Mouse (Mus musculus): ENCODE results near the gene Bsnd. TPM values are rescaled to one million over a fixed set of nuclear protein-coding genes. Genes with fewer than 3 reads are reported as not detected.

Bsnd gene
- under 1 TPM in 1 of 4 experiments, not detected in 3; 0.09 TPM for total RNA-seq (2022)

DNA sequence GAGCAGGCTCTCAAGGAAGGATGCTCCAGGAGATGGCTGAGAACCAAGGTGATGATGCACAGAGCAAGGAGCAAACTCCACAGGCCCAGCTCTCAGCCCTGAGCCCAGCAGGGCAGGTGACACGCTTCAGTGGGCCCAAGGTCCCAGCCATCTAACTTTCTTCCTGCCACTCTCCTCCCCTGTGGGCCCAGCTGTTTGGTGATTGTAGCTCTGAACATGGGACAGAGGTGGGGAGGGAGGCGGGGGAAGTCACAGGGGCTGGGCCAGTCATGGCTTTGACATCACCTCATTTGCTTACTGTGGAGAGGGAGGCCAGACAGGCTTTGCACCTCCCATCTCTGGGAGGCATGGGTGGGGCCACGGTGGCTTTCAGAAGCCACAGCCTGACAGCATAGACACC, at the start of gene Bsnd:
TSS of gene Bsnd (minus strand) at position 168 of the 400 bp plus-strand sequence.
- DNase-seq (ENCODE audit: low spot score in 2 of 2): no peak

DNA sequence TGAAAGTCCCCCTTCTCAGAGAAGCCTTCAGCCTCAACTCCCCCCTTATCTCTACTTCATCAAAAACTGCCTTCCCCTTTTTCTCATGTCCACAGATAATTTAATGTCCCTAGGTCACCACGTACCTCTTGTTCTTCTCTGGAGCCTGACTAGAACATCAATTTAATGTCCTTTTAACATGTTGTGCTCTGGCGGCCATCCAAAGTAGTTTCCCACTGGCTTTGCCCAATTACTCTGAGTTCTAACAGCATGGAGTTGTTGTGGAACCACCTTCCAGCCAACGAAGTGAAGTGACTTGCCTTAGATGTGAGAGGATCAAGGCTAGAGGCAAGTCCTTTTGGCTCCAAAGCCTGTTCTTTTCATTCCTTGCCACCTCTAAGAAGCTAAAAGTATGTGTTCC, 49.4 kb upstream of the Bsnd start:
- no peak for DNase-seq (ENCODE audit: low spot score in 2 of 2)

DNA sequence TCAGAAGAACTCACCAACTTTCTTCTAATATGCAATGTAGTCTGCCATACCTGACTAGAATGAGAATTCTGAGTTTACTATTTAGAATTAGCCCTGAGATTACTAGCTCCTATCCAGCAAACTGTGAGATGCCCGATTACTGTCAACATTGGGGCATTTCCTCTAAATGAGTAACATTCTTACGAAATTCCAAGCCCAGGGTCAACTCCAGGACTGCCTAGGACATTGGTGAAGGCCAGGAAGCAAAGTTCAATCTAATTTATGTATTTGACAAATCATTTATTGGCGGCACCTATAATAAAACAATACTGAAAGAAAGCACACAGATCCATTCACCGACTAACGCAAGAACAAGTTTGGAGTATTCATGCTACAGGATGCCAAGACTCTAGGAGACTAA, 47.7 kb upstream of the Bsnd start:
- no peak for DNase-seq (ENCODE audit: low spot score in 2 of 2)

DNA sequence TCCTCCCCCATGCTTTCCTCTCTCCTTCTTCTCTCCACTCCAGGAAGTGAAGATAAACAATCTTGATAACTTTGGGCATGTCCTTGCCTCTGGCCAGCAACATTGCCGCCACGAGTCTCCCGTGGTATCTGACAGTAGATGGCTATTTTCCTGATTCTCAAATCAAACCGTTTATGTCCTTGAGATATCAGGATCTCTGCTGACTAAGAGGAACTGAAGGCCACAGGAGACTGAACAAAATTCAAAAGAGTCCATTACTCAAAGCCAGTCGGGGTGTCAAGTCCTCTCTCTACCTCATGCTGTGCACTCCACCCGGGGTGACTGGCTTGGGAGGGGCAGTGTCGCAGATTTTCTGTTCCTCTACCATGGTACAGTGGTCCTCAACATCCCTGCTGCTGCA, 42.2 kb upstream of the Bsnd start:
- DNase-seq (ENCODE audit: low spot score in 2 of 2): no peak

DNA sequence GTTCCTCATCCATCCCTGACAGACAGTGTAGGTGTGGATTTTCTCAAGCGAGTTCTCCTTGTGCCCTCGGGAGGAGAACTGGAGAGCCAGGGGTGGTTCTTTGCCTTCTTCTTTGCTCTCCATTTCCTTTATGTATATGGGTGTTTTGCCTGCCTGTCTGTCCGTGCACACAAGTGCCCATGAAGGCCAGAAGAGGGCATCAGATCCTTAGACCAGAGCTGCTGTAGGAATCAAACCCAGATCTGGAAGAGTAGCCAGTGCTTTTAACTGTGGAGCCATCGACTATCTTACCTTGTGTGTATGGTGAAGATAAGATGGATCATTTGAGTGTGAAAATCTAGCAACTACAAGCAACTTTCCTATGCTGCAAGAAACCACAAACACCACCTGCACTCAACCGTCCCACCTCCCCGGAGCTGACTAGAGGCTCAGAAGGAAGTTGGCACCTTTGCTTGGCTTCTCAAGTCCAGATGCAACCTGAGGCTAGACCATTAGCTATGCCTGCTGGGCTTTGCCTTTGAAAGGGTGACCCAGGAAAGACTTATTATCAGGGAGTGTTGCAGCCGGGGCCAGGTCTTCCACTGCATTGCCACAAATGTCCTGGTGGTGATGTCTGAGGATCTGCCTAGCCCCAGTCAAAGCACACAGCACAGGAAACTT, 41.5 kb upstream of the Bsnd start:
- no peak for DNase-seq (ENCODE audit: low spot score in 2 of 2)

DNA sequence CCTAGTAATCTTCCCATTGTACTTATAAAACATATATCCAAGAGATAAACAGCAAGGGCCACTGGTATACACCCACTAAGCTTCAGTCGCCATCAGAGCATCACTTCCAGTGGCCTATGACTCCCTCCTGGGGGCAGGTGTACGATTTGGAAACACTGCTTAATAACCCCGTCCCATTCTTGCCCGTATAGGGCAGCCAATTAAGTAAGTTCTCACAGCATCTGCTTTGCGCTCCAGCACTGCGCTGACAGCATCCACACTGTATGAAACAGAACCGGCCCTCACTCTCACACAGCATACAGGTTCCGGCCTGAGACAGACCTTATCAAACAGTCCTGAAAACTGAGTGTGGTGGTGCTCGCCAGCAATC, 38.0 kb upstream of the Bsnd start:
- DNase-seq (ENCODE audit: low spot score in 2 of 2): no peak

DNA sequence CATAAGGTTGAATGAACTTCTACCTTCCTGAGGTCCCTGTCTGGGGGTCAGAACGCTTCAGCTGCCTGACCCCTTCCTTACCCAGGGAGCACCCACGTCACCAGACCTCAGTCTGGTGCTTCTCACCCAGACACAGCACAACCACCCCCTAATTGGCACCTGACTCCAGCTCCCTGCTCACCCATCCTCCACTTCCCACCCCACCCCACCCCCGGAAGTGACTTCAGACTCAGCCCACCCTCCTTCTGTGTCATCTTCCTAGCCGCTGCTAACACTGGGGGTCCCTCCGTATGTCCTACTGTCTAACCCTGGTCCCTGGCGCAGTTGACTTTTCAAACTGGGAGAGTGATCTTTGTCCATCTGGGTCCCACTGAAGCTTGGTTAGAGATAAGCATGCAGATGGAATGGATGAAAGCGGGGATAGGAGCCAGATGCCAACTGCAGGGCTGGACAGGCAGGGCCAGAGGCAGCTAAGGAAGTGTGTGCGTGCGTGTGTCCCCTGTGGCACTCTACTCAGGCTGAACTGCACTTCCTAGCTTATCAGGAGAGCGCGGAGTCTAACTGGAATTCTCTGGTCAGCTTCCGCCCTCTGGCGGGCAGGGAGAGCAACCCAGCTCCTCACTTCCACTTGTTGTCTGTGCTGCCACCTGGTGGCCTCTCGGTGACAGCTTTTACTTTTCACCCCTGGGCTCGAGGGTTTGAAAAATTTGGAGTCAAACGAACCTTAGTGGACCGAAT, 37.5 kb upstream of the Bsnd start:
- peak; percentile 80 to 82 for DNase-seq (ENCODE audit: low spot score in 2 of 2)

DNA sequence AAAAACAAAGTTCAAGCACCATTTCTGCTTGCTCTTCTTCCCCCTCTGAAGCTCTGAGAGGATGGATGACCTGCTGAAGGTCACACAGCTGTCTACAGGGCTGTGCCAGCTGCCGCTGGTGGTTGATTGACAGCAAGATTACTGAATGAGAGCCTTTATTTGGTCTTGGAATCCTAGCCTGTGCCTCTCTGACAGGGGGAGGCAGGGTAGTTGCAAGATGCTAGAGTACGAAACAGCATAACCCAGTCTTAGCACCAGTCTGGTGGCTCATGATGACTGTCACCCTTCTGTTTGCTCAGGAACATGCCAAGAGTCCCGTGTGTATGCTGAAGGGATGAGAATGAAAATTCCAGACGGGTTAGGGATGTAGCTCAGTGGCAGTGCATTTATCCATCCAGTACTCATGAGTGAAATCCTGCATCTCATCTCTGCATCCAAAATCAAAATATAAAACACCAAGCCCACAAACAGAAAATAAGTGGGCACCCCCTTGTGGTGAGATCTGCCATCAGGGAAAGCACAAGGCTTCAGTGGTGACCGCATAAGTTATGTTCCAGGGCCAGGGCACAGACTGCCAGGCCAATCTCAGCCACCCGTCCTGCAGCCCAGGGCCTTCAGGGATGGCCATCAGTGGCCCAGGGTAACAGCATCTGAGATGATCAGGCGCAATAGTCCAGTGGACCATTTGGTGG, 35.9 kb upstream of the Bsnd start:
- DNase-seq (ENCODE audit: low spot score in 2 of 2): no peak

DNA sequence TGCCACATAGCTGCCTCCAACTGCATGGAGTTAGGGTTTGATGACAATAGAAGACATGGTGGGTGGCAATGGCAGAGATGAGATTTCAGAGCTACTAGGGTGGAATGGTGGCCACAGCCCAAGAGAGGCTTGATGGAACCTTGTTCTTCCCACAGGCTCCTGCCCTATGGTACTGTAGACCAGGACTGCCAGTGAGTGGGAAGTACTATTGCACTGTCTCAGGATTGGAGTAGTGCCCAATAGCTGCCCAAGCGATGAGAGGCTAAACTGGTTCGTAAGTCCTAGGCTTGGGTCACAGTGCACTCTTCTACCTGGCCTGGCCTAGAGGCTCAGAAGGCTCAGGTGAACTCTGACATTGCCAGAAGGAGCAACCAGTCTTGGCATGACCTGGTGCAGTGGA, 32.9 kb upstream of the Bsnd start:
- no peak for DNase-seq (ENCODE audit: low spot score in 2 of 2)

DNA sequence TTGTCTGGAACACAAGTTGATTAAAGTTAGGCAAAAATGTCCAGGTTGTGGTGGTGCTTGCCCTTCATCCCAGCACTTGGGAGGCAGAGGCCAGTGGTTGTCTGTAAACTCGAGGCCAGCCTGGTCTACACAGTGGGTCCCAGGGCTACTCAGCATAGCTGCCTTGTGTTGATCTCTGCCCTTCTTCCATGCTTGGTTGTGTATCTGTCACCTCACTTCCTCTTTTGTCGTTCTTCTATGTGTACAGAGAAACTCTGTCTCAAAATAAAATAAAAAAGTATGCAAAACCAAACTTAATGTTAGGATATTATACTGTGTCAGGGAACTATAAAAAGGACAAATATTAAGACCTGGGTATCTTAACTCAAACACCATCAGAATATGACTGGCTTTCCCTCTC, 32.0 kb upstream of the Bsnd start:
- no peak for DNase-seq (ENCODE audit: low spot score in 2 of 2)

DNA sequence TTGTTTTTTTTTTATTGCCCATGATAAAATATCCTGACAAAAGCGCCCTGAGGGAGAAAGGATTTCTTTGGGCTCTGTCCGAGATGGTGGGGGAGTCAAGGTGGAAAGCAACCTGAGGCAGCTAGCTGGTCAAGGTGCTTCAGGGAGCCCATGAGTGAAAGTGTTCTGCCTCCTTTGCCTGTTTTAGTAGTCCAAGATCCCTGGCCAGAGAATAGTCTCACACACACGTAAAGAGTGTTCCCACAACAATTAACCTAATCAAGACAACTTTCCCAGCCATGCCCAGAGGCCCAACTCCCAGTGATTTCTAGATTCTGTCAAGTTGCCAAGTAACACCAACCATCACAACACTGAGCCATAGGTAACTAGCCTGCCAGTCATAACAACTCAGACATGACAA, 30.5 kb upstream of the Bsnd start:
- no peak for DNase-seq (ENCODE audit: low spot score in 2 of 2)

DNA sequence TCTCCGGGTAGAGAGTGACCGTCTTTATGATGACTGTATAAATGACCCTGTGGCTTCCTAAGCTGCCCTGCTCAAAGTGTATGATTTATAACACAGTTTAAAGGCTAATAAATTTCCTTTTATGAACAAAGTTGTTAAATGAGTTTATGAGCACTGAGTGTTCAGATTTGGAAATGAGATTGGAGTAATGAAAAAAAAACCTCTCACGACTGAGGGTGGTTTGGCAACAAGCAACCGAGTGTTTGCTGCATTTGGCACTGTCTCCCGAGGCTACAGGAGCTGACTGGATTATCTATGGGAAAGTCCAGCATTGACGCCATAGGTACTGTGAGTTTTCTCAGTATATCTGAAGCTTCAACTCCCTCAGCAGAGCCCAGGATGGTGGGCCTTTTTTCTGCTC, 22.5 kb upstream of the Bsnd start:
- DNase-seq (ENCODE audit: low spot score in 2 of 2): no peak

DNA sequence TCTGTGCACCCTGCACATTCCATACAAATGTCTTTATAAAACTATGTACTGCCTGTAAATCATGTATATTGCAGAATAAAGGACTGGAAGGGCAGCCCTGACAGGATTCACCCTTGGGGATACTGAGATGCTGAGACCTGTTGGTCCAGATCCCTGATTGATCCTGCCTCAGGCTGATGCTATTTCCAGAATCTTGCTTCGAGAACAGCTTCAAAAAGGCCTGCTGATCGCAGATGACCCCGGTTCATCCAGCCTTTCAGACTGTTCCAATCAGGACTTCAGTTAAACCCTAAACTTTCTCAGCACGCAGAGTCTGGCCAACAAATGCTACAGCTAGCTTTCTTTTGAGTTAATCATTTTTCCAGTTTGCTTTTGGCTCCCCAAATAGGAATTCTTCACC, 17.8 kb upstream of the Bsnd start:
- no peak for DNase-seq (ENCODE audit: low spot score in 2 of 2)

DNA sequence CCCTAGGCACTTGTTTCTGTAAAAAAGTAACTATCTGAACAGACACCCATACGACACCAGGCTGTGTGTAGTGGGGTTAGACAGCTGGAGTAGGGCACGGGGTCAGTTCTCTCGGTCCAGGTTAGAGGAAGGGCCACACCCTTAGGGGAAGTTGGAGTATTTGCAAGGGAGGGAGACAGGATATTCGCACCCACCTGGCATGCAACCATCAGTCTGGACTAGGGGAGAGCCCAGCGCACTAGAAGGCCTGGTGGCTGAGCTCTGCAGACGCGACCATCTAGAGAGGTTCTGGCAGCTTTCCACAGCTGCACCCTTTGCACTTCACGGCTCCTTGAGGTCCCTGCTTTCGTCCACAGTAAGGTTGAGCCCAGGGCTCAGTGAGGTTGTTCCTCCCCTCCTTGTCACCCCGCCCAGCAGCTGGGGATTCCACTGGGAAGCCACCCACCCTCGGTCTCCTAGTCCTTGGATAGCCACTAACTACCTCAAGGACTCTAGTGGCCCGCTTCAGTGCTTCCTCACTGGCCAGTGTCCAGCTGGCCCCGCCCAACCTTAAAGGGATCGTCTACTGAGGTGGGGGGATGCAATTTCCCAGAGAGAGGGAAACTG, 13.5 kb upstream of the Bsnd start:
- DNase-seq (ENCODE audit: low spot score in 2 of 2): no peak

DNA sequence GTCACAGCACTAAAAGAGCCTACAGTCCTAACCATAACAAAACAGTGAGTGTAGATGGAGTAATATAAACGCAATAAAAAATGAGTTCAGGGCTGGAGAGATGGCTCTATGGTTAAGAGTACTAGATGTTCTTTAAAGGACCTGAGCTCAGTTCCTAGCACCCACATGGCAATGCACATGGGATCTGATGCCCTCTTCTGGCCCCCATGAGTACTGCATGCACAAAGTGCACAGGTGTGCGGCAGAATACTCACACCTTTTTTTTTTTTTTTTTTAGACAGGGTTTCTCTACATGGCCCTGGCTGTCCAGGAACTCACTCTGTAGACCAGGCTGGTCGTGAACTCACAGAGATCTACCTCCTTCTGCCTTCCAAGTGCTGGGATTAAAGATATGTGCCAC, 11.5 kb upstream of the Bsnd start:
- DNase-seq (ENCODE audit: low spot score in 2 of 2): no peak

DNA sequence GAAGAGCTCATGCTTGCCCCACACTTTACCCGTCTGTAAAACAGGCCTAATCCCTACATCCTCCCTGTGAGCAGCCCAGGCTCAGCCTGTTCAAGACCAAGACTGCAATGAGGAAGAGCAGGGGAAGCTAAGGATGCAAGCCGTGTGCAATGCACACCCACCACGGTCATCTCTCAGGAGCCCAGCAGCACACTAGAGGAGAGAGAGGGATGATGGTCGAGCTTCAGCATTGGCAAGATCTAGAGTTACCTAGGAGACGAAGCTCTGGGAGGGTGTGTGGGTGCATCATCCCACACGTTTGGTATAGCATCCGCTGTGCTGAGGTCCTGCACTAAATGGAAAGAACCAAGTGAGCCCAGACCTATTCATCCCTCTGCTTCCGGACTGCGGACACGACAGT, 8.0 kb upstream of the Bsnd start:
- DNase-seq (ENCODE audit: low spot score in 2 of 2): no peak

DNA sequence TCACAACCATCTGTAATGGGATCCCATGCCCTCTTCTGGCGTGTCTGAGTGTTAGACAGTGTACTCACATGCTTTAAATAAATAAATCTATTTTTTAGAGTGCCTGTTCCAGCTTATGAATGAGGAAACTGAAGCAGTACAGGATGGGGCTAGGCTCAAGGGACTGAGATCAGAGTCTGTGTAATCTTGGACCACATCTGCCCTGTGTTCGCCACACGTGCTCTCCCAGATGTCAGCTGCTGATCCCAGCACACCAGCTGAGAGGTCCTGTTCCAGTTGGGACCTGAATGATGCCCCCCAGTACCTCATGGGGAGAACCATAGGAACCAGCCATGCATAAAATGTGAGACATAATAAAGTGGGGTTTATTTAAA, 6.4 kb upstream of the Bsnd start:
- no peak for DNase-seq (ENCODE audit: low spot score in 2 of 2)

DNA sequence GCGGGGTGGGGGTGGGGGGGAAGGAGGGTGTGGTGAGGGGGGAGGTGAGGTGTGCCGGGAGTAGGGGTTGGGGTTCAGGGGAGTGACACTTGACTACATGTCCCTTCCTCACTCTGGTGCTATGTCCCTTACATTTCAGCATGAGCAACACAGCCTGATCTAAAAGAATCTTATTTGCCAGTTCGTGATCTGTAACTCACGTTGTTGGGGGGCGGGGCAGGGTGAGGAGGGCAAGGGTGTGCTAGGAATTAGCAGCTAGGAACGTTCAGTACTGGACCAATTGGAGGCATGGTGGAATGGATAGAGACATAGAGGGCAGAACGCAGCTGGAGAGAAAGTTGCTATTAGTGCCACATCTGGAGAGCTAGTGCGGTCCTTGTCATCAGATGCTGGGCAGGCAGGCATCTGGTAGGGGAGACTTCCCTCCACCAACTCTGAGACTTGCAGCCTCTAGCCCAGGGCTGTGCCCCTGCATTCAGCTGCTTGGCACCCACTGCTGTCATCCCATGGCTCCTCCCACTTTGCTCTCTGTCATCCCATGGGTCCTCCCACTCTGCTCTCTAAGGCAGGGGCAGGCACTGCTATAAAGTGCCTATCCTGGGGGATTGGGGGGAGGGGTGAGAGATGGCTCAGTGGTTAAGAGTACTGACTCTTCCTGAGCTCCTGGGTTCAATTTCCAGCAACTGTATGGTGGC, 5.8 kb upstream of the Bsnd start:
- no peak for DNase-seq (ENCODE audit: low spot score in 2 of 2)

DNA sequence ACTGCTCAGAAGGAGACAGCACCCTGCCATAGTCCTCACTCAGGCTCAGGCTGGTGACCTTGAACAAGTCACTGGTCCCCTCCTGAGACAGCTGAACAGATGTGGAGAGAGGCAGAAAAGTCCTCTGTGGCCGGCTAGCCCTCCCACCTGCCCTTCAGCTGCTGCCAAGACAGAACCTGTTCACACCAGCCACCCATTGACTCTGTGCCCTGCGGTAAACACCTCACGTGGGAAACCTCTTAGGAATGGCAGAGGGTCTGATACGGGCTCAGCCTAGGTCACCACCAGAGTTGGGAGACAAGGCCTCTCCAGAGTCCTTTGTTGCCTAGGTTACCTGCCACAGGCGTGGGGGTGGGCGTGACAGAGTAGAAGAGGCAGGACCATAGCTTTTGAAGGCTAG, 4.8 kb upstream of the Bsnd start:
- DNase-seq (ENCODE audit: low spot score in 2 of 2): no peak

DNA sequence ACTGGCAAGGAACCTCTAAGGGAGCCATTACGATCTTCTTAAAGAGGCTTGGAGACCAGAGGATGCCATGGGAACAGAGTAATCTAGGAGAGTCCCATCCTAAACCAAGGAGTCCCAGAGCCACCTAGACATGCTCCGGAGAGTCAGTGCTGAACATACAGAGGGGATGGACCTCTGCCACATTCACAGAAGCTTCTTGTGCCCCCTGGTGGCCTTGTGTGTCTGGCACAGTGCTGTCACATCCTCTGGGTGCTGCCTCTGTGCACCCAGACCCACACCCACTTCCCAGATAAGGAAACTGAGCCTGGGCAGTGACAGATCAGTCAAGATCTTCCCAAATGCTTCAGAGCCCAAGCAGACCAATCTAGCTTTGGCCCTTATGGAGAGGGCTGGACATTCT, 1.6 kb upstream of the Bsnd start:
- DNase-seq (ENCODE audit: low spot score in 2 of 2): no peak

DNA sequence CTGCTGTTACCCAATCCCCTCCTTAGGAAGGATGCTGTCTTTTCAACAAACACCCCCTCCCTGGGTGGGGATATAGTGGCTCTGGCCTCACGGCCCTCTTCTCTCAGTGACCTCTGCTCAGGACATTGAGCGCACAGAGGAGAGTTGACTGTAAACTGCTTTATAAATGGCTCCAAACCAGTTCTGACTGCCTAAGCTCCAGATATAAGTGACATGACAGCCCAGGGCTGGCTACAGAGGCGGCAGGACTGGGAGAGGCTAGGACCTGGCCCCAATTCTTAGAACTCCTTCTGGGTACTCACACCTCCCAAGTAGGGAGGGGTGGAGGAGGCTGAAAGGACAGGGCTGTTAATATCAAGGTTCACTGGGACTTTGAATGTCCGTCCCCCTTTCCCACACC, 1.5 kb downstream of the Bsnd start:
- DNase-seq (ENCODE audit: low spot score in 2 of 2): no peak

DNA sequence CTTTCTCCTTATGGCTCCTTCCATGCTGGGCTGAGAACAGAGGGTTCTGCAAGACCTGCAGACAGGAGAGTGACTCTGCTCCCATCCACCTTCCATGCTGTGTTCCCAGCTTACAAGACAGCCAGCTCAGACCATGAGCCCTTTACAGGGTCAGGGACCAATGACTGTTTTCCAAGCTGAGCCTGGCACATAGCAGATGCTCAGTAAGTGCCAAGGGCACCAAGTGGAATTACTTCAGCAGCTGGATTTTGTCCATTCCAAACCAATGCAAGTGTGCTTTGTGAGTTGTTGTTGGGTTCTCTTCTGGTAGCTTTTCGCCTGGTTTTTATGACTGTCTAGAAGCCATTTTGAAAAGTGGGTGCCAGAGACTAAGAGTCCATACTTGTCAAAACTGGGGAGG, 8.3 kb downstream of the Bsnd start:
- DNase-seq (ENCODE audit: low spot score in 2 of 2): no peak
